Mouse (Mus musculus): Measurements from ENCODE around the gene Tm7sf2. TPM values are rescaled to one million over a fixed set of nuclear protein-coding genes. Genes with fewer than 3 reads are reported as not detected.

The Tm7sf2 gene
- polyA plus RNA-seq, 1 experiment: 76.1 TPM

DNA sequence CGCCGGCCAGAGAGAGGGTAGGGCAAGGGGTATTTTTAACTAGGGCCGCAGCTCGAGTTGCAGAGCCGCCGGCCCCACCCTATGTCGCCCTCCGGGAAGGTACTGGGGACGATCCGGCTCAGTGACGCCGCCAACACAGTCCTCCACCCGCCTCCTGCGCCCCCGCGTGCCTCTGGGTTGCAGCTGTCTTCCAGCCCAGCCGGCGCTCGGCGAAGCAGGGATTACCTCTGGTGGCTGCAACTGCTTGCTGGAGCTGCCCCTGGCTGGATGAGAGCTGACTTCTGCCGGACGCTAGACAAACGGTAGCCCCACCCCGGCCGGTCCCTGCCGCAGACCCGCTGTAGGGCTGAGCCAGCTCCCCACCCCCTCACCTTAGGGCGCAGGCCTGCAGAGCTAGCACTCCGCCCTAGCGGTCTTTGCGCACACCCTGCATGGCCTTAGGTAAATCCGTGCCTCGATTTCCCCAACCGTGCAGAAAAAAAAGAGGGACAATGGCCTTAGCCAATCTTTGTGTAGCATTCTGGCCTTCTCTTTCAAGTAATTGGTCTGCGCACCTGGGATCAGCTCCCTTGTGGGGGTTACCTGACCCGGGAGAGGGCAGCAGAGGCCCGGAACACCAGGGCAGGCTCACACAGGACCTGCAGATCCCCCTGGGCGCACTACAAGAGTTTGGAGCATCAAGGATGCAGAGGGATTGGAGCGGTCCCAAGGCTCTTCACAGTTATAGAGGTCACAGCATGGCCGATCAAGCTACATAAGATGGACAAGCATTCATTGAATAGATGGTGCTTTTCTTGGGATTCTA, 52.5 kb downstream of the Tm7sf2 start, which contains the start of gene Capn1:
Capn1 (minus strand) TSS at position 387 of the 805 bp plus-strand sequence.
- TF ChIP-seq POLR2A (IDR thresholded peaks at IDR 0.05; ENCODE audit: borderline replicate concordance, extremely low read depth, insufficient read depth, insufficient read length, poor library complexity, severe bottlenecking): no peak
- TF ChIP-seq CTCF (IDR thresholded peaks at IDR 0.05; ENCODE audit: borderline replicate concordance, extremely low read depth, insufficient read depth, insufficient read length): 0 out of 2 replicates have a peak, but pooled peaks have one; percentile 14

DNA sequence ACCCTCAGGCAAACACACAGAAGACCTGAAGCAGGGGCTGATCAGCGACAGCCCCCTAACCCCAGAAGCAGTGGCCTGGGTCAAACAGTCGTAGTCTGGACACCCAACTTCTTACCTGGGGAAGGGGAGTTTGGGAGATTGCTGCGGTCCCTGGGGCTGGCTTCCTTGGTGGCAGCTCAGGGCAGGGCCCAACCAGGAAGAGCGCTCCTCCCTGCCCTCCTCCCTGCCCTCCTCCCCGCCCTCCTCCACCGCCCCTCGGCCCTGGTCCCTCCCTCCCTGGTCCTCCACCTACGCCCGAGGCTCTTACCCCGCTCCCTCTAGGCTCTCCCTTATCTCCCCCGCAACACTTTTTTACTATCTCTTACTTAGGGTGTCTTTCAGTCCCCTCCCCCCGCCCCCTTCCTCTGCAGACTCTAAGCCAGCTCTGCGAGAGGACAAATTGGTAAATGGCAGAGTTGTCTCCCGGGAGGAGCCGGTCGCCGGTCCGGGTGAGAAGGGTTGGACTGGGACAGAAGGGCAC, 53.1 kb downstream of the Tm7sf2 start:
- peak; percentile 31 for DNase-seq (ENCODE audit: low read depth)
- TF ChIP-seq POLR2A (IDR thresholded peaks at IDR 0.05; ENCODE audit: borderline replicate concordance, extremely low read depth, insufficient read depth, insufficient read length, poor library complexity, severe bottlenecking) (no peak), CTCF (IDR thresholded peaks at IDR 0.05; ENCODE audit: borderline replicate concordance, extremely low read depth, insufficient read depth, insufficient read length) (no peak)

More for the DNA sequence above, 52.5 kb downstream of the Tm7sf2 start, which contains the start of gene Capn1:
- peak; percentile 67 for DNase-seq (ENCODE audit: low read depth)

GRCm38 (mm10) chr19:6013691-6014090, 54.5 kb downstream of the Tm7sf2 start:
- TF ChIP-seq CTCF (IDR thresholded peaks at IDR 0.05; ENCODE audit: borderline replicate concordance, extremely low read depth, insufficient read depth, insufficient read length) (no peak), POLR2A (IDR thresholded peaks at IDR 0.05; ENCODE audit: borderline replicate concordance, extremely low read depth, insufficient read depth, insufficient read length, poor library complexity, severe bottlenecking) (no peak)
- no peak for DNase-seq (ENCODE audit: low read depth)

Other genes starting within 250 kb of the Tm7sf2 start
- 18.9 and 21.3 TPM in 2 replicates for gene Frmd8, start 193.1 kb downstream of the Tm7sf2 start, polyA plus RNA-seq (2012; rRNA removed)
- 2.6 and 3.5 TPM in 2 replicates for gene Slc25a45, start 190.6 kb downstream of the Tm7sf2 start, polyA plus RNA-seq (2012; rRNA removed)
- gene Tigd3, start 174.2 kb downstream of the Tm7sf2 start, polyA plus RNA-seq (2012; rRNA removed): 15.2 and 15.5 TPM in 2 replicates
- 180 and 231 TPM in 2 replicates for gene Dpf2, start 155.4 kb downstream of the Tm7sf2 start, polyA plus RNA-seq (2012; rRNA removed)
- 11.7 and 13.7 TPM in 2 replicates for gene Cdc42ep2, start 143.6 kb downstream of the Tm7sf2 start, polyA plus RNA-seq (2012; rRNA removed)
- 33.8 and 56.9 TPM in 2 replicates for gene Pola2, start 104.2 kb downstream of the Tm7sf2 start, polyA plus RNA-seq (2012; rRNA removed)
- gene Slc22a20, start 82.2 kb downstream of the Tm7sf2 start, polyA plus RNA-seq (2012; rRNA removed): not detected in 2 replicates
- 5.2 and 7.6 TPM in 2 replicates for gene Capn1, start 52.5 kb downstream of the Tm7sf2 start, polyA plus RNA-seq (2012; rRNA removed)
- 24.6 and 38.8 TPM in 2 replicates for gene Syvn1, start 21.8 kb downstream of the Tm7sf2 start, polyA plus RNA-seq (2012; rRNA removed)
- gene Mrpl49, start 10.6 kb downstream of the Tm7sf2 start, polyA plus RNA-seq (2012; rRNA removed): 46.3 and 50.4 TPM in 2 replicates
- 1,255 and 1,497 TPM in 2 replicates for gene Fau, start 10.5 kb downstream of the Tm7sf2 start, polyA plus RNA-seq (2012; rRNA removed)
- gene Znhit2, start 7.2 kb downstream of the Tm7sf2 start, polyA plus RNA-seq (2012; rRNA removed): 36.0 and 46.5 TPM in 2 replicates
- gene Vps51, start 8.9 kb upstream of the Tm7sf2 start, polyA plus RNA-seq (2012; rRNA removed): 95.4 and 109 TPM in 2 replicates
- not detected in 2 replicates for gene Tmem262, start 11.7 kb upstream of the Tm7sf2 start, polyA plus RNA-seq (2012; rRNA removed)
- 2.5 and 3.1 TPM in 2 replicates for gene Gm28374, start 13.9 kb upstream of the Tm7sf2 start, polyA plus RNA-seq (2012; rRNA removed)
- 103 and 127 TPM in 2 replicates for gene Zfpl1, start 16.6 kb upstream of the Tm7sf2 start, polyA plus RNA-seq (2012; rRNA removed)
- 9.7 and 16.3 TPM in 2 replicates for gene Cdca5, start 16.6 kb upstream of the Tm7sf2 start, polyA plus RNA-seq (2012; rRNA removed)
- gene AC131692.1, start 26.0 kb upstream of the Tm7sf2 start, polyA plus RNA-seq (2012; rRNA removed): 0.15 and 0.25 TPM in 2 replicates
- 1.1 and 2.0 TPM in 2 replicates for gene Naaladl1, start 37.4 kb upstream of the Tm7sf2 start, polyA plus RNA-seq (2012; rRNA removed)
- 47.3 and 66.2 TPM in 2 replicates for gene Sac3d1, start 50.3 kb upstream of the Tm7sf2 start, polyA plus RNA-seq (2012; rRNA removed)
- gene Snx15, start 59.9 kb upstream of the Tm7sf2 start, polyA plus RNA-seq (2012; rRNA removed): 52.3 and 52.4 TPM in 2 replicates
- 0.05 TPM in 2 replicates for gene Batf2, start 72.6 kb upstream of the Tm7sf2 start, polyA plus RNA-seq (2012; rRNA removed)
- gene Arl2, start 73.2 kb upstream of the Tm7sf2 start, polyA plus RNA-seq (2012; rRNA removed): 109 and 144 TPM in 2 replicates
- gene Majin, start 116.0 kb upstream of the Tm7sf2 start, polyA plus RNA-seq (2012; rRNA removed): 0.05 TPM in 1 of 2 replicates, not detected in the other
- 0.22 TPM in 1 of 2 replicates, not detected in the other for gene Gpha2, start 158.0 kb upstream of the Tm7sf2 start, polyA plus RNA-seq (2012; rRNA removed)
- 121 and 133 TPM in 2 replicates for gene Ppp2r5b, start 167.5 kb upstream of the Tm7sf2 start, polyA plus RNA-seq (2012; rRNA removed)
- 21.8 and 28.9 TPM in 2 replicates for gene Atg2a, start 173.3 kb upstream of the Tm7sf2 start, polyA plus RNA-seq (2012; rRNA removed)
- 200 and 212 TPM in 2 replicates for gene Ehd1, start 208.4 kb upstream of the Tm7sf2 start, polyA plus RNA-seq (2012; rRNA removed)
- 4.4 and 6.5 TPM in 2 replicates for gene Cdc42bpg, start 238.1 kb upstream of the Tm7sf2 start, polyA plus RNA-seq (2012; rRNA removed)

All from brain, embryonic 14.5 days (tissue).